Mouse (Mus musculus) ES-Bruce4 (cell line): ENCODE measurements at regions not wholly inside any gene's neighbourhood (a gene's known extent, or its start where the extent isn't known, plus 50 kb on each side); places are given as distances from the start of the nearest gene placed in this dataset.

Source experiments
- H3K27ac ChIP-seq: 2 replicates; pipeline ENCODE4 v1.5.1; 2012; ENCODE audit warnings: low read length, inconsistent platforms; ENCODE audit not compliant: insufficient read depth
- H3K27me3 ChIP-seq: 2 replicates; pipeline ENCODE4 v1.6.1; 2012; ENCODE audit warnings: mild to moderate bottlenecking, low read length, inconsistent platforms; ENCODE audit not compliant: control insufficient read depth, poor library complexity, insufficient read depth, severe bottlenecking
- H3K36me3 ChIP-seq: 2 replicates; pipeline ENCODE4 v1.6.1; 2012; ENCODE audit warnings: inconsistent platforms, mild to moderate bottlenecking, low read length, moderate library complexity; ENCODE audit not compliant: control insufficient read depth, poor library complexity, insufficient read depth, severe bottlenecking
- H3K4me1 ChIP-seq: one replicate; pipeline ENCODE4 v1.8.1; 2011; ENCODE audit warnings: low read length; ENCODE audit not compliant: control insufficient read depth, insufficient read depth
- H3K4me3 ChIP-seq: 2 replicates; pipeline ENCODE4 v1.5.1; 2011; ENCODE audit warnings: low read depth, mild to moderate bottlenecking, low read length
- H3K9ac ChIP-seq: 2 replicates; pipeline ENCODE4 v1.6.1; 2012; ENCODE audit warnings: low read depth, mild to moderate bottlenecking, inconsistent platforms; ENCODE audit not compliant: poor library complexity, severe bottlenecking
- H3K9me3 ChIP-seq: replicated peaks from 2 replicates; pipeline ENCODE4 v1.6.1; 2012; ENCODE audit warnings: mild to moderate bottlenecking, low read length, inconsistent platforms; ENCODE audit not compliant: control insufficient read depth, poor library complexity, insufficient read depth, severe bottlenecking
- CTCF ChIP-seq: IDR thresholded peaks from one replicate; pipeline ENCODE4 v1.8.1; 2011; ENCODE audit warnings: low read depth, low read length
- EP300 ChIP-seq: IDR thresholded peaks from 2 replicates; pipeline ENCODE4 v1.6.1; 2011; ENCODE audit warnings: low read depth, low read length; ENCODE audit not compliant: insufficient read depth
- POLR2A ChIP-seq: IDR thresholded peaks from one replicate; pipeline ENCODE4 v1.8.1; 2011; ENCODE audit warnings: low read length; ENCODE audit not compliant: insufficient read depth

- Histone ChIP-seq H3K9me3 (no peaks in the 10 kb centered on the region), H3K9ac (no peak overlapping the region), H3K4me1 (no peaks in the 10 kb centered on the region), H3K4me3 (no peak overlapping the region), H3K36me3 (no peaks in the 10 kb centered on the region), H3K27ac (no peak overlapping the region), H3K27me3 (no peaks in the 10 kb centered on the region)
- TF ChIP-seq POLR2A, result no peak
- TF ChIP-seq EP300, result no peak
- TF ChIP-seq CTCF, result no peak
These were observed 59.2 kb upstream of the Shcbp1 start for GRCm38 (mm10) chr8:4838527-4838926.

GRCm38 (mm10) chr8:4837719-4838118 lies 58.4 kb upstream of the Shcbp1 start:
- Histone ChIP-seq H3K4me3 (no peak overlapping the region), H3K36me3 (no peaks in the 10 kb centered on the region), H3K27me3 (no peaks in the 10 kb centered on the region), H3K9me3 (no peaks in the 10 kb centered on the region), H3K27ac (no peak overlapping the region), H3K4me1 (no peaks in the 10 kb centered on the region), H3K9ac (no peak overlapping the region)
- TF ChIP-seq EP300 (no peak), CTCF (no peak), POLR2A (no peak)

- H3K9me3 ChIP-seq, result no peaks in the 10 kb centered on the region
- H3K36me3 ChIP-seq, result no peaks in the 10 kb centered on the region
- no peak overlapping the region for H3K4me3 ChIP-seq
- H3K27ac ChIP-seq, result no peak overlapping the region
- no peak overlapping the region for H3K9ac ChIP-seq
- no peaks in the 10 kb centered on the region for H3K27me3 ChIP-seq
- TF ChIP-seq POLR2A, result no peak
- no peak for TF ChIP-seq EP300
- TF ChIP-seq CTCF, result no peak
- H3K4me1 ChIP-seq, result no peaks in the 10 kb centered on the region
These were observed 57.3 kb upstream of the Shcbp1 start for GRCm38 (mm10) chr8:4836651-4837050.
